Mouse (Mus musculus): ENCODE results near the gene Cand1. TPM values are rescaled to one million over a fixed set of nuclear protein-coding genes. Genes with fewer than 3 reads are reported as not detected.

The Cand1 gene
- total RNA-seq (2022), result 10 to 100 TPM; 33.2 to 50.0 (median 38.3) TPM

GRCm38 (mm10) chr10:119239969-119240721 lies at the start of gene Cand1:
Gene Cand1, minus strand, starts transcription at chr10:119240055.
- DNase-seq (ENCODE audit: low spot score), result peak; percentile 99

GRCm38 (mm10) chr10:119278871-119279270 lies 39.0 kb upstream of the Cand1 start:
- no peak for DNase-seq (ENCODE audit: low spot score)

- DNase-seq (ENCODE audit: low spot score), result no peak
Measured at GRCm38 (mm10) chr10:119274333-119274732, 34.5 kb upstream of the Cand1 start.

GRCm38 (mm10) chr10:119272536-119272935 lies 32.7 kb upstream of the Cand1 start:
- DNase-seq (ENCODE audit: low spot score), result no peak

- no peak for DNase-seq (ENCODE audit: low spot score)
Measured at GRCm38 (mm10) chr10:119272005-119272404, 32.1 kb upstream of the Cand1 start.

- no peak for DNase-seq (ENCODE audit: low spot score)
Measured at GRCm38 (mm10) chr10:119271101-119271500, 31.2 kb upstream of the Cand1 start.

GRCm38 (mm10) chr10:119270384-119270985 lies 30.6 kb upstream of the Cand1 start:
- DNase-seq (ENCODE audit: low spot score), result no peak

- no peak for DNase-seq (ENCODE audit: low spot score)
Measured at GRCm38 (mm10) chr10:119264761-119265160, 24.9 kb upstream of the Cand1 start.

- no peak for DNase-seq (ENCODE audit: low spot score)
Measured at GRCm38 (mm10) chr10:119262821-119263220, 23.0 kb upstream of the Cand1 start.

GRCm38 (mm10) chr10:119257876-119258275 lies 18.0 kb upstream of the Cand1 start:
- DNase-seq (ENCODE audit: low spot score), result no peak

GRCm38 (mm10) chr10:119244146-119244545 lies 4.3 kb upstream of the Cand1 start:
- DNase-seq (ENCODE audit: low spot score), result no peak

GRCm38 (mm10) chr10:119240722-119241089 lies 851 bp upstream of the Cand1 start:
- no peak for DNase-seq (ENCODE audit: low spot score)

GRCm38 (mm10) chr10:119239633-119239968 lies 254 bp downstream of the Cand1 start:
- no peak for DNase-seq (ENCODE audit: low spot score)

- peak; percentile 20 for DNase-seq (ENCODE audit: low spot score)
Measured at GRCm38 (mm10) chr10:119238985-119239631, 747 bp downstream of the Cand1 start.

- DNase-seq (ENCODE audit: low spot score), result no peak
Measured at GRCm38 (mm10) chr10:119231526-119231925, 8.3 kb downstream of the Cand1 start.

GRCm38 (mm10) chr10:119230703-119231102 lies 9.2 kb downstream of the Cand1 start:
- no peak for DNase-seq (ENCODE audit: low spot score)

GRCm38 (mm10) chr10:119230074-119230669 lies 9.7 kb downstream of the Cand1 start:
- no peak for DNase-seq (ENCODE audit: low spot score)

- DNase-seq (ENCODE audit: low spot score), result no peak
Measured at GRCm38 (mm10) chr10:119223686-119224085, 16.2 kb downstream of the Cand1 start.

- DNase-seq (ENCODE audit: low spot score), result no peak
Measured at GRCm38 (mm10) chr10:119221631-119222030, 18.2 kb downstream of the Cand1 start.

GRCm38 (mm10) chr10:119219415-119219814 lies 20.4 kb downstream of the Cand1 start:
- DNase-seq (ENCODE audit: low spot score), result no peak

GRCm38 (mm10) chr10:119218274-119219080 lies 21.4 kb downstream of the Cand1 start:
- DNase-seq (ENCODE audit: low spot score), result no peak

GRCm38 (mm10) chr10:119212443-119212842 lies 27.4 kb downstream of the Cand1 start:
- no peak for DNase-seq (ENCODE audit: low spot score)
